Mouse (Mus musculus) retina, embryonic 14.5 days (tissue): ENCODE measurements around the gene Mydgf.

Experiments used
- DNase-seq: peaks from one replicate; pipeline ENCODE4 v3.0.0-alpha.2; 2015; ENCODE audit warnings: low spot score

The Mydgf gene

DNA sequence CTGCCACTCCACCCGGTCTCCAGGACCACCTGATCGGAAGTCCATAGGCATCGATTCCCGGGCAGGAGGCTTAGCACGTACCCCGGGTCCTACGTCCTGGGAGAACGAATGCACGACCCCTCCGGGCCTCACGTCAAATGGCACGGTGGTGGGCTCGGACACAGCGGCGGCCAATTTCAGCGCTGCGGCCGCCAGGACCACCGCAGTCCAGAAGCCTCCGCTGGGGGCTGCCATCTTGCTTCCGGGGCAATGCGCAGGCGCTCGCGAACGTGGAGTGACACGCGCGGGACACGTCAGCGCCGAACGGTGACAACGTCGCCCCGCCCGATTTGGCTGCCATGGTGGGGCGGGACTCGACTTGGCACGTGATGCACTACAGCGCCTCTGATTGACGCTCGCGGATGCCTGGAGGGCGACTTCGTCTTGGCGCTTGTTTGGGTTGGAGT lies at the start of gene Mydgf:
Gene Mydgf, minus strand, starts transcription at position 263 of the 446 bp plus-strand sequence.
- DNase-seq = peak; percentile 93

DNA sequence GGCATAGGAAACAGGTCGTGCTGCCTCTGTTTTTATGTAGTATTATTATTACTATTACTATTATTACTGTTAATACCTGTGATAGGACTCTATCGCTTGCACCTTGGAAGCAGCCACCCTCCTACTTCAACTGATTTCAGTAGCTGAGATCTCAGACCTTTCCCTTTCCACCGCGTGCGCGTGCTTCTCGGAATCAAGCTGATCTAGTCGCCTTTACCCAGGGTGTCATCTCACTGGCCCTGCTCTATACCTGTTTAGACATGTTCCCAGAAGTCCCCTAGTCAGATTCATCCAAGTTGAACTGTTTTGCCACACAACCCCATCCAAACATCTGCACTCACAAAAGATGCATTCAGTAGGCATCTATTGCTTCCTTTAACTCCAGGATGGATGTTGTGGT lies 49.7 kb upstream of the Mydgf start:
- DNase-seq = no peak

DNA sequence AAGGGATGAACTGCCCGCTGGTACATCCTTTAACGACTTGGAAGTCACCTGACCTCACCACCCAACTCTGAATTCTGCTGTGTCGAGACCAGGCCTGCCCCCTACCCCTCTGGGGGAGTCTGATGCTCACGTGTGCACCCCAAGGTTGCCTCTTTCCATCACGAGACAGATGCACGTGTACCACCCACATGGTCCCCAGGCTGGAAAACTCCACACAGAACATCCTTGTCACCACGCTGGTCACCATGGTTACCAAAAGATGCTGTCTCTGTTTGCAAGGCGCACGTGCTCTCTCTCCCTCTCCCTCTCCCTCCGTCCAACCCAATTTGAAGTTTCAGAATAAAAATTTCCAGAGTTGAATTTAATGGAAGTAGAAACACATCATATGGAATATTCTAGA lies 46.2 kb upstream of the Mydgf start:
- no peak for DNase-seq

DNA sequence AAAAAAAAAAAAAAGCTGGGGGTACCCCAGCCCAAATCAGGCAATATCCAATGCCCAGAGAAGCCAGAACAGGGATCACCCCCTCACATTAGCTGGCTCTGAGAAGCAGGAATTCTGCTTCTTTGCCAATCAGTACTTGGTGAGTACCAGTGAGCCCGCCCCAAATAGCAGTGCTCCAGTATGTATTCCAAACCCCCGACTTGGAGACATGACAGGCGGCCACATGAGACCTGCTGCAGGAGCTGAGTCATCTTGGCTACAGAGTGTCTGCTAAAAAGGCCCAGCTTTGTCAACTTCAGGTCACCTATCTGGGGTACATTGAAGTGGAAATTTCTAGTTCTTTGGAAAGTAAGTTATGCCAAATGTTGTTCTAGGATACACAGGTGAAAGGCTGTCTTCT lies 42.8 kb upstream of the Mydgf start:
- no peak for DNase-seq

DNA sequence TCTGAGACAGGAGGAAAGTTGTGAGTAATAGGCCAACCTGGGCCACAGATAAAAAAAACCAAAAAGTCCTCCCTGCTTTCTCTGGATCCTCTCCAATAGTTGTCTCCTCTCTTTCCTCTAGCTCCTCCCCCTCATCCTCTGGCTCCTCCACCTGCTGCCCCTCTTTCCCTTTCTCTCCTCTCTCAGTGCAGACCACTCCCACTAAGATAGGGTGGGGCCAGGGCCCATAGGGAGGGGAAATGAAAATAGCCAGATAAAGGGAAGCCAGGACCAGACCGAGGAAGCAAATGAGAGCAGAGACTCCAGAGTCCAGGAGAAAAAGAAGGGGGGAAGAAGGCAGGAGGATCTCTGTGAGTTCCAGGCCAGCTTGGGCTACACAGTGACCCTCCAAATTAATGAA lies 41.2 kb upstream of the Mydgf start:
- no peak for DNase-seq

DNA sequence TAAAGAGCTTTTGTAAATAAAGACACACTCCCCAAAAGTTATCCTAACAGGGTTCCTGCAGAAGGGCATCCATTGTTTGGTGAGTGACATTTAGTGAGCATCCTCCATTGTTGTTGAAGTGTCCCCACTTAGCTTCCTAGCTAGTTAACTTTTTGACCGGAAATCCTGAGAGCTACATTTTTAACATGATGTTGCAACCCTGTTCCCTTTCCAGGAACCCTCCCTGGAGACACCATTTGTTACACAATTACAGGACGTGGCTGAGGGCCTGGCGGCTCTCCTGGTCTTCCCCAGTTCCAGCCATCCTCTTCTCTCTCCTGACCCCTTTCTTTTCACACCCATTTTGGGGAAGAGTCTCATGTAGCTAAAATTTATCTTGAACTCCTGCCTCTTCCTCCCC lies 36.1 kb upstream of the Mydgf start:
- DNase-seq = no peak

DNA sequence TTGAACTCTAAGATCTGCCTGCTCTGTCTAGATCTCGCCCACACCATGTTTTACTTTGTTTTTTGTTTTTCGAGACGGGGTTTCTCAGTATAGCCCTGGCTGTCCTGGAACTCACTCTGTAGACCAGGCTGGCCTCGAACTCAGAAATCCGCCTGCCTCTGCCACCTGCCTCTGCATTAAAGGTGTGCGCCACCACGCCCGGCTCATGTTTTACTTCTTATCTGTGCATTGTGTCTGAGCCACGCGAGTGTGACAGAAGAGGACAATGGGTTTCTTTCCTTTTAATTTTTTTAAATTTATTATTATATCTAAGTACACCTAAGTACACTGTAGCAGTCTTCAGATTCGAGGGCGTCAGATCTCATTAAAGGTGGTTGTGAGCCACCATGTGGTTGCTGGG lies 35.5 kb upstream of the Mydgf start:
- DNase-seq = no peak

DNA sequence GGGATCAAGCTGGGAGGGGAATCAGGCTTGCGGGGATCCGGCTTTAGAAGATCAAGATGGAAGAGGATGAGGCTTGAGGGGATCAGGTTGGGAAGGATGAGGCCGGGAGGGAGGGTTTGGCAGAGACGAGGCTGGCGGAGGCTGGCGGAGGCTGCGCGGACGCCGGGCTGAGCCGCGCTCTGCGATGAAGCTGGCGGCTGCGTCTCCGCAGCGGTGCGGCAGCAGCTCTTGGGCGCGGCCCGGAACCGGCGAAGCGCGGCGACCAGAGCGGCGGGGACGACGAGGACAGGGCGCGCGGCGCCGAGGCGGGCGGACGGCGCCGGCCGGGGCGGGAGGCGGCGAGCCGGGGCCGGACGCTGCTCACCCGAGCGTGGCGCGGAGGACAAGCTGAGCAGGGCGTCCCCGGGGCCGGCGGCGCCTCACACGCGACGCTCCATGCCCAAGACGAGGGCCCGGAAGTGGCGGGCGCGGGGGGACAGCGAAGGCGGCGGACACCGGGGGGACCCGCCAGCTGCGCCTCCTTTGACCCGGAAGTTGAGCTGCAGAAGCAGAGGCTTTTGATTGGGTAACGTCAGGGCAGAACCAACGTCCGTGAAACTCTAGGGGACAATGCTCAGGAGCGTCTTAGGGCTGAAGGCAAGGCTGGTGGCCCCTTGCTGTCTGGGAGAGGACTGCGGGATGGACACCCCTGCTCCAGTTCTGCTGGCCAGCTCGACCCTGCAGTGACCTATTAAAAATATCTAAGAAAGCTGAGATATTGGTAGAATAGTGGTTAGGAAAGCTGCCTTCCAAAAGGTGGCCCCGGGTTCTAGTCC lies 34.9 kb upstream of the Mydgf start, which contains the start of gene Dpp9:
Gene Dpp9, minus strand, starts transcription at position 529 of the 815 bp plus-strand sequence.
- DNase-seq = peak; percentile 93

DNA sequence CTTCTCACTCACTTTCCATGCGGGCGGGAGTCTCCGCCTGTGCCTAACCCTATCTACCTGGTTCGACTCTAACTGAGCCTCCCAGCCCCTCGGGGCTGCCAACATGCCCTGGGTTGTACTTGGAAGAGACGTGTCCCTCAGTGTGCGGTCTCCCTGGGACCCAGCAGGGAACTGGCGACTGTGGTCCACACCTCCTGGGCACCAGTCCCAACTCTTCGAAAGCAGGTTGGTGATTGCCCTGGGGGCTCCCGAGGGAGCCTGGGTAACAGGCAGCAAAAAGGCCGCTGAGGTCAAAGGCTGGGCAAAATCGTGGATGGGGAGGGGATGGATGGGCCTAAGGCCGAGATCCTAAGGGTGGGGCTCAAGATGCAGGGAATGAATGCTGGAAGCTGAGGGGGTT lies 34.0 kb upstream of the Mydgf start:
- DNase-seq = no peak

DNA sequence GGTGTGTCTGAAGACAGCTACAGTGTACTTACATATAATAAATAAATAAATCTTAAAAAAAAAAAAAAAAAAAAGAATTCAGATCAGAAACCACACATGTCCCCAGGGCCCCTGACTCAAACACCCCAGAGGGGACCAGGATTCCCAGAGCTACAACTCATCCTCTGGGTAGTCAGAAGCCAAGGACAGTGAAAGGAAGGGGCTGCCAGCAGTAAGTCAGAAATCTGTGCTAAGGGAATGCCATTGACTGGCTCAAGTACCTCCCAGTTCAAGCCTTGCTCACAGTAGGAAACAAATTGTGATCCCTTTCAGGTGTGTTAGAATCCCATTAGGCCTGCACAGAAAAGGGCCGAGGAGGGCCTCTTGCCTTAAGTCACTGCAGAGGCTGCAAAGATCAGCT lies 30.5 kb upstream of the Mydgf start:
- no peak for DNase-seq

DNA sequence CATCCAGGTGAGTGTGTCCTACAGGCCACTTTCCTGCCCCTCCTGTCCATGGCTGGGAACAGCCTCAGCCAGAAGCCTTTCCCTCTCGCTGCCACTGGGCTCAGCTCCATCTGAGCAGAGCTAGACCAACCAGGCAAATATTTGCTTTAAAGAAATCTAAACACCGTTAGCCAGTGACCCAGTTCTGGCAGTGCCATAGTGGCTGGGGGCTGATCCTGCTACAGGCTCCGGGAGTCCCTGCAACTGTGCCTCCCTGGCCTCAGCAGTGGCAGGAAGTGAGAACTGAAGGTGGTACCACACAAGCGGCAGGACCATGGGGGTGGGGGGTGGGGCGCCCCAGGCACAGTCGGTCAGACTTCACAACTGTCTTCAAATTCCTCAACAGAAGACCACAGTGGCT lies 29.0 kb upstream of the Mydgf start:
- DNase-seq = no peak

DNA sequence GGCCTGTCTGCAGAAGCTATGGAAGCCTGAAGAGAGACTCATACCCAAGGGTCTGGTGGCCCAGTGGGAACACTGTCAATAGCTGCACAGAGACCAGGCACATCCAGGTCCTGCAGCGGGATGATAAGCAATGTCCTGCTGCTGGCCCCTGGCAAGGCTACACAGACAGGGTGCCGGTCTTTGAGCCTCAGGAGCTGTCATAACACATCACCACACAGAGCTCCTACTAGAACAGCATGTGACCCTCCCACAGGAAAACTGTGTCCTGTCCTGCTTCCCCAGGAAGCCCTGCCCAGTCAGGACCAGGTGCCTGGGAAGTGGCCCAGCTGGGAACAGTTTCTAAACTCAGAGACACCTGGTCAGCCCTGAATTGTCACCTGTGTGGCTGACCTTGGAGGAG lies 27.4 kb upstream of the Mydgf start:
- no peak for DNase-seq

DNA sequence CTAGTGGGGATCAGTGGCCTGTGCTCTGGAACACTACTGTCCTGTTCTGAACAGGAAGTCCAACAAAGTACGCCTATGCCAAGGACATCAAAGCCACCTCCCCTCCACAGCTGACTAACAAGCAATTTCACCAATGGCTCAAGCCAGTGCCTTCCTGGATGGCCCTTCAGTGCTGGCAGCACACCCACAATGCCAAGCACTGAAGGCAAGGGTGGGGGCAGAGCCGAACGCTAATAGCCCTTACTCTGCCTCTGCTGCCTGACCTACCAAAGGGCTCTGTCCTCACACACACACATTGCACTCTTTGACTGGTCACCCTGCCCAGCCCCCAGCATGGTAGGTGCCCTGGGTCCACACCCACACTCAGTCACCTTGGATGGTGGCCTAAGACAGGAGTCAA lies 25.1 kb upstream of the Mydgf start:
- DNase-seq = no peak

DNA sequence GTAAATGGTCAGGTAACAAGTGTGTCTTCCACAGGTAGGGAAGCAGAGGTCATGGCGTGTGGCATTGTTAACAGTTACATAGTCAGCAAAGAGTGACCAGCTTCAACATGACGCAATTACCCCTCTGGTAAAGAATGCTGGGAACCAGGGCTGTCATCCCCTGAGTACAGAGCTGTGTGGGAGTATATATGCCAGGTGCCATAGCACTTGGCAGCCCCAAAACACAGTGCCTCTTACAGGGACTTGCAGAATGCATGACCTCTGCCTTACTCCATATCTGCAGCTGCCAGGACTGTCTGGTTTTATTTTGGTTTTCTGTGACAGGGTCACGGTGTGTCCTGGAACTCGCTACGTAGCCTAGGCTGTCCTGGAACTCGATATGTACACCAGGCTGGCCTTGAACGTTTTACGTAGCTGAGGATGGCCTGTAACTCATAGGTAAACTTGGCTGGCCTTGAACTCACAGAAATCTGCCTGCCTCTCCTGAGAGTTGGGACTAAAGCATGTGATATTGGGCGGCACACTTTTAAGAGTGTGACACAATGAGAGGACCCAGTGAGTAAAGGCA lies 24.3 kb upstream of the Mydgf start:
- no peak for DNase-seq

DNA sequence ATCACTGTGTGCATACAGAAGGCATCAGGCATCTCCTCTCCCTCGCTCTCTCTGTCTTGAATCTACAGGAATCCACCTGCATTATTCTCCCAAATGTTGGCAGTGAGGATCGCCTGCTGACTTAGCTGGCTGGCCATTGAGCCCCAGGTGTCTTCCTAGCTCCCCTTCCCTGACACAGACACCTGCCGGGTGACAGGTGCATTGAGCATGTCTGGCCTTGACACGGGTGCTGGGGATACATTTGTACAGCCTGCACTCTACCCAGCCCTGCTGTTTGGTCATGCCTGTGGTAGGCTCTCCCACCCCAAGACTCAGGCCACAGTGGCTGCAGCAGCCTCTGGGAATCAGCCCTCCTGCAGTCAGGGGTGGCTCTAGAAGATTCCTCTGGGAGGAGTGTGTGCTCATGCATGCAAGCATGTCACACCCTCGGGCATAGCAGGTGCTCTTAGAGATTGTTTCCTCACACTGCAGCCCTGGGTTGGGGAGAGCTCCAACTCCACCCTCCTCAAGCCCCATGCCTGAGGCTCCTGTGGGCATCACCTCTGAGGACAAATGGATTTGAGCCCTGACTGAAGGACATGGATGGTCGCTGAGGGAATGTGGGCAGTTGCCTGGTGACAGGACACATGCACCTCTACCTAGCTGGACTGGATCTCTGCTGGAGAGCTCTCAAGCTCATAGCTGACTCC lies 23.4 kb upstream of the Mydgf start:
- DNase-seq = no peak

DNA sequence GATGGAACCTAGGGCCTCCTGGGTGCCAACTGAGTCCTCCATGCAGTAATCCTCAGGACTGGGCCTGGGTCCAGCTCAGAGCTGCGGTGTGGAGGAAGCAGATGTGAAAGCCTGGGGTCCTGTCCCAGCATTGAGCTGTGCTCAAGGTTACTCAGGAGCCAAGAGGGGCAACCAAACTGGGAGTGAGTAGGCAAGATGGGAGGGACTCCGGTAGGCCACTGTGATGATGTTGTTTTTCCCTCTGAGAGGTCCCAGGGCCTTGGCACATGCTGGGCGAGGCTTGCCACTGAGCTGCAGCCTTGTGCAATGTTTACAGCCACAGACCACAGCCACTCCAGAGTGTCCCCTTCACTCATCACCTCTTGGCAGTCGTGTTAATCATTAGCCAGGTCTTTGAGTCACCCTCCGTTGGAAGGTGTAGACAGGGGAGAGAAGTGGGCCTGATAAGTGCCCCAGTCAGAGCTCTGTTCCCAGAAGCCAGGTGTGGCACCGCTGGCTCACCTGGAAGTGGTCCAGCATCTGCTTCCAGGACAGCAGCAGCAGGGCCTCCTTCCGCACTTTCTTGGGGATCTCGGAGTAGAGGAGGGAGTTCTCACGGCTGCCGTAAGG lies 22.7 kb upstream of the Mydgf start:
- DNase-seq = no peak

DNA sequence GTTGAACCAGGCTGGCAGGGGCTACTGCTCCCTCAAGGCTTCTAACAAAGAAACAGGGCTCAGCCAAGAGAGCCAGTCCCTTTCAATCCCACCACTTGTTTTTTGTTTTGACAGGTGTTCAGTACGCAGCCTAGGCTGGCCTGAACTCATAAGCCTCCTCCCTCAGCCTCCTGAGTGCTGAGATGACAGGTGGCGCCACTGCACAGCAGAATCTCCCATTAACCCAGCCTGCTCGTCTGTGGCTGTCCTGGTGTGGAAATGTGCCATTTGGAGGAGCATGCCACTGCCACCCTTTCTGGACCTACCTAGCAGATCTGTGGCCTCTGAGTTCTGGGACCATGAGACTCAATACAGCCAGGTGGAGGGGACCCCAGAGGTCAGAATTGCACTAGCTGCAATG lies 20.0 kb upstream of the Mydgf start:
- DNase-seq = no peak

DNA sequence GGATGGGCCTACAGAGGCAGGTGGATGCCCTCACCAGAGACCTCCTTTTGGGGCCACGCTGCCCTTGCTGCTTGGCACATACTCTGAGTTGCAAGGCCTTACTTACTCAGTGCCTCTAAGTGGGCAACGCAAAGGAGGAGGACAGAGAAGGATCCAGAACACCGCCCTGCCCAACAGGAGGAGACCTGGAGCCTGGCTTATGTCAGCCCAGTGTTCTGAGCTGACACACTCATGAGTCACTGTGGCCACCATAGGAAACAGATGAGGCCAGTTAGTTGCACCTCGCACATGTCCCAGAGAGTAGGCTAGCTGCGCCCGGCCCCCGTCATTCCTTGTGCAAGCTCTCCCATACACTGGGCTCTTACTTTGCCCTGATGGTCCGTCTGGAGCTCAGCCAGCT lies 18.8 kb upstream of the Mydgf start:
- DNase-seq = no peak

DNA sequence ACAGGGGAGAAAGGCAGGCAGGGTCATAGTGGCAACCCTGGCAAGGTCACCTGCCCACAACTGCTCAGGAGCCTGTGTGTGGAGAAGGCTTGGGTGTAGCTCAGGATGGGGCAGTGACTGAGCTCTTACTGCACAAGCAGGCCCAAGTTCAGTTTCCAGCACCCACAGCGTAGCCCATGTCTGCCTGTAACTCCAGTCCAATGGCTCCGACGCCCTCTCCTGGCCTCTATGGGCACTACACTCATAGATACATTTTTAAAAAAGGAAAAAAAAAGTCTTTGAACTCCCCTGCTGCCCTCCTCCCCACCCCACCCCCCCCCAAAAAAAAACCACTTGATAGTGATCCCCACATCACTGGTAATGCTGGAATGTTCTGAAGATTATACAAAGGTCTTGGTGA lies 17.9 kb upstream of the Mydgf start:
- no peak for DNase-seq

DNA sequence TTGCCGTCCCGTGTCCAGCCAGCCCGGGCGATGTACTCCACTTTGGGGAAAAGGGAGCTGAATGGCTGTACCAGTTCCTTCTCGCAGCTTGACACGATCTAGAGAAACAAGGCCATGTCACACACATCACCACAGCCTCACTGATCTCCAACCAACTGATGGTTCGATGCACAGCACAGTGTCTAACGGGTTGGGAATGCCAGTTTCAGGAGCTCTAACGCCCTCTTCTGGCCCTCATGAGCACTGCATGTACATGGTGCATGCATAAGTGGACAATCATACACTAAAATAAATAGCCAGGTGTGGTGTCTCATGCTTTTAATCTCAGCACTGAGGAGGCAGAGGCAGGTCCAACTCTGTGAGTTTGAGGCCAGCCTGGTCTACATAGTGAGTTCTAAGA lies 16.9 kb upstream of the Mydgf start:
- DNase-seq = peak; percentile 30

DNA sequence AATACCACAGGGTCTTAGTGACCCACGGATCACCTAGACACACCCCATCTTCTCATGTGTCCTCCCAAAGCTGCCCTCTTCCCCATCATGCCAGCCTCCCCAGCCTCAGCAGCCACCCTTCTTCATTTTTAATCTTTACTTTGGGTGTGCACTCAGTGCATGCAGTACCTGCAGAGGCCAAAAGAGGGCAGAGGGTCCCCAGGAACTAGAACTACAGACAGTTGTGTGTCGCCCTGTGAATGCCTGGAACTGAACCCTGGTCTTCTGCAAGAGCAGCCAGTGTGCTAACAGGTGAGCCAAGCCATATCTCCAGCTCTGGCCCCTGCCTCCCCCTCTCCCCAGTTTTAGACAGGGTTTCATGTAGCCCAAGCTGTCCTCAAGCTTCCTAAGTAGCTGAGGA lies 13.1 kb upstream of the Mydgf start:
- DNase-seq = peak; percentile 35

DNA sequence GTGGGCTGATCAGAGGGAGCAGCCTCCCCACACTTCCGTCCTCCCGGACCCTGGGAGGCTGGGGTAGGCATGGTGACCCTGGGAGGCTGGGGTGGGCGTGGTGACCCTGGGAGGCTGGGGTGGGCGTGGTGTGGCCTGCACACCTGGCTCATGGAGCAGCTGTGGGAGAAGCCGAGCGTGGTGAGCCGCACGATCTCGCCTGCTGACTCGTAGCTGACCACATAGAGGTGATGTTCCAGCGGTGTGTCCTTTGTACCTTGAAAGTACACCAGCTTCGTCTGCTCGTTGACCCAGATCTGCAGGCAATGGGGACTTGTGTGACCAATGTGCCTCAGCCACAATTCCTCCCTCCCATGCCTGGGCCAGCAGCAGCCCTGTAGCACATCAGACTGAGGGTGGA lies 11.0 kb upstream of the Mydgf start:
- no peak for DNase-seq

DNA sequence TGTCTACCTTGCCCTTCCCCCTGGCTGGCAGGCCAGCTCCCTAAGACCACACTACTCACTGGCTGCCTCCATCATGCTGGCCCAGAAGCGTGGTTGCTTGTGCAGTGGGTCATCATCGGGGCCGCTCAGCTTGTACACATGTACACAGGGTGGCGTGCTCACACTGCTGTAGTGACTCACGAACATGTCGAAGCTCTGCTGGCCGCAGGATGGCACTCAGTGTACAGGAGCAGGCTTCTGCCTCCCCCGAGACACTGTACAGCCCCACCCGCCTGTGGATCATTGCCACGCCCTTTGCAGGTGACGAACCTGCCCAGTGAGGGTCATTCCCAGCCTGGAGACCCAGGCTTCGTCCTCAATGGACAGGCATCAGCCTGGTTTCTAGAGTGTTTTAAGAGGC lies 10.6 kb upstream of the Mydgf start:
- no peak for DNase-seq
